Mouse (Mus musculus) cerebellum, adult 2 months (tissue): ENCODE data around the gene Pla2r1. TPM values are rescaled to one million over a fixed set of nuclear protein-coding genes. Genes with fewer than 3 reads are reported as not detected.

Source experiments
- DNase-seq, 2 experiments: peaks; one replicate each; pipeline ENCODE4 v3.0.0; 2021
- H3K27ac ChIP-seq: fragments of 200-500 bp; 2 replicates; pipeline ENCODE4 v1.5.1; 2012; ENCODE audit warnings: low read length, control low read depth, inconsistent platforms; ENCODE audit not compliant: insufficient read depth
- H3K27me3 ChIP-seq: fragments of 200-500 bp; 2 replicates; pipeline ENCODE4 v1.6.1; 2012; ENCODE audit warnings: inconsistent platforms, mild to moderate bottlenecking, low read length, moderate library complexity; ENCODE audit not compliant: control insufficient read depth, insufficient read depth
- H3K4me1 ChIP-seq: fragments of 200-500 bp; 2 replicates; pipeline ENCODE4 v1.6.1; 2011; ENCODE audit warnings: low read length; ENCODE audit not compliant: control insufficient read depth, insufficient read depth
- H3K4me3 ChIP-seq: fragments of 200-500 bp; replicated peaks from 2 replicates; pipeline ENCODE3; 2011; ENCODE audit warnings: mild to moderate bottlenecking, low read depth, low read length, control low read depth; ENCODE audit not compliant: insufficient read depth
- CTCF ChIP-seq: fragments of 200-500 bp; IDR thresholded peaks from 2 replicates; pipeline ENCODE4 v1.5.1; 2011; ENCODE audit warnings: low read depth, mild to moderate bottlenecking, control low read depth, low read length, moderate library complexity, borderline replicate concordance; ENCODE audit not compliant: insufficient read depth
- POLR2A ChIP-seq: fragments of 200-500 bp; IDR thresholded peaks from 2 replicates; pipeline ENCODE4 v1.6.1; 2011; ENCODE audit warnings: low read length, control low read depth, borderline replicate concordance; ENCODE audit not compliant: insufficient read depth
- WGBS: fragments of 180-500 bp; shearing (Covaris S2); methylation state at CpG from one replicate; pipeline ENCODE4 v1.1.7; 2018; 5-methylcytosine and 5-hydroxymethylcytosine counted together
- polyA plus RNA-seq: library from polyadenylated mRNA; depleted of rRNA; stranded (reverse); fragments of >200 nt; gene quantifications from 2 replicates; pipeline ENCODE4 v1.2.3, GENCODE M21; 2012

Pla2r1 gene
- polyA plus RNA-seq, 1 experiment, result 0.46 TPM

- 64% methylated on average over 9 of the region's 9 CpGs for WGBS
- H3K4me3 ChIP-seq, result no peak overlapping the region
- H3K4me1 ChIP-seq, result no peaks in the 10 kb centered on the region
- H3K27ac ChIP-seq, result no peak overlapping the region
- DNase-seq, result no peak
- H3K27me3 ChIP-seq, result no peaks in the 10 kb centered on the region
- TF ChIP-seq POLR2A, result no peak
- no peak for TF ChIP-seq CTCF
Observed at GRCm38 (mm10) chr2:60444711-60445509, 108.2 kb downstream of the Pla2r1 start.

- Histone ChIP-seq H3K27me3 (no peaks in the 10 kb centered on the region), H3K4me1 (no peaks in the 10 kb centered on the region), H3K4me3 (no peak overlapping the region), H3K27ac (no peak overlapping the region)
- TF ChIP-seq CTCF, result no peak
- no peak for TF ChIP-seq POLR2A
- no peak for DNase-seq
- 96% methylated on average over 7 of the region's 7 CpGs for WGBS
Observed at GRCm38 (mm10) chr2:60443279-60443678, 109.8 kb downstream of the Pla2r1 start.

DNA sequence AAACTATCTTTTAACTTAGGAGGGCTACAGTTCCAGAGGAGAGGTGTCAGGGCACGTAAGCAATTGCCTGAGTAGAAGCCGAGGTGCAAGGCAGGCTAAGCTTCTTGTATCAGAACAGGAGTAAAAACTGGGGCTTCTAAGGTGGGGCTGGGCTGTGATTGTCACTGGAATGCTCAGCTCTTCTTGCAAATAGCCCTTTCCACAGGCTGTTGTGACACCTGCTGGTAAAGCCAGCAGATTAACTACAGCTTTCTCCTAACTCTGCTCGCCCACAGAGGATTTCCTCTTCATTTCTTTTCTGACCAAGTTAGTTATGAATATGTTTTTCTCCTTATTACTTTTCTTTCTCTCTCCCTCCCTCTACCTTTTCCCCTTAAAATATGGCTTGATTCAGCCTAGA, 111.2 kb downstream of the Pla2r1 start:
- TF ChIP-seq POLR2A (no peak), CTCF (0 out of 2 replicates have a peak, but pooled peaks have one; percentile 3)
- no peak for DNase-seq
- WGBS, result 49% methylated on average over 3 of the region's 3 CpGs
- Histone ChIP-seq H3K4me1 (no peaks in the 10 kb centered on the region), H3K27ac (no peak overlapping the region), H3K27me3 (no peaks in the 10 kb centered on the region), H3K4me3 (no peak overlapping the region)

DNA sequence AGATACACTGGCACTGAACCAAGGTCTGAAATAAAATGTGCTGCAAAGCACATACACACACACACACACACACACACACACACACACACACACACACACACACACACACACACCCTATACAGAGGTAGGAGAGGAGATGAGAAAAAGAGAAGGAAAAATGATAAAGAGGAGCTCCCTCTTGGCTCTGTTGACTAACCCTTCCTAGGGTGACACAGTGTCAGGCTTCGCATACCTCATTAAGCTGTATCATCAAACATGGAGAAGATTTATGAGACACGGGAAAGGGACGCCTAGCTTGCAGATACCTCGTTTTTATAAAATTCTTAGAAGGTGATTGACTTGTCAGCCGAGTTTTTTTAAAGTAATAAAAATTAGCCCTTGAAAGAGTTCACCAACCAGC, 116.3 kb downstream of the Pla2r1 start:
- Histone ChIP-seq H3K27me3 (no peaks in the 10 kb centered on the region), H3K4me1 (no peaks in the 10 kb centered on the region), H3K27ac (no peak overlapping the region), H3K4me3 (no peak overlapping the region)
- DNase-seq, result no peak
- no peak for TF ChIP-seq POLR2A
- no peak for TF ChIP-seq CTCF
- 90% methylated on average over 5 of the region's 5 CpGs for WGBS

- Histone ChIP-seq H3K27ac (no peak overlapping the region), H3K4me1 (no peaks in the 10 kb centered on the region), H3K27me3 (no peaks in the 10 kb centered on the region), H3K4me3 (no peak overlapping the region)
- TF ChIP-seq POLR2A (no peak), CTCF (no peak)
- WGBS, result 64% methylated on average over 8 of the region's 8 CpGs
- no peak for DNase-seq
Observed at GRCm38 (mm10) chr2:60430315-60431021, 122.6 kb downstream of the Pla2r1 start.

- Histone ChIP-seq H3K27ac (no peak overlapping the region), H3K4me3 (no peak overlapping the region), H3K4me1 (no peaks in the 10 kb centered on the region), H3K27me3 (no peaks in the 10 kb centered on the region)
- TF ChIP-seq POLR2A, result no peak
- TF ChIP-seq CTCF, result peak; percentile 77
- WGBS, result 10% methylated on average over 6 of the region's 6 CpGs
- DNase-seq, result peak; percentile 38 to 52
Observed at GRCm38 (mm10) chr2:60418075-60418474, 135.0 kb downstream of the Pla2r1 start.

DNA sequence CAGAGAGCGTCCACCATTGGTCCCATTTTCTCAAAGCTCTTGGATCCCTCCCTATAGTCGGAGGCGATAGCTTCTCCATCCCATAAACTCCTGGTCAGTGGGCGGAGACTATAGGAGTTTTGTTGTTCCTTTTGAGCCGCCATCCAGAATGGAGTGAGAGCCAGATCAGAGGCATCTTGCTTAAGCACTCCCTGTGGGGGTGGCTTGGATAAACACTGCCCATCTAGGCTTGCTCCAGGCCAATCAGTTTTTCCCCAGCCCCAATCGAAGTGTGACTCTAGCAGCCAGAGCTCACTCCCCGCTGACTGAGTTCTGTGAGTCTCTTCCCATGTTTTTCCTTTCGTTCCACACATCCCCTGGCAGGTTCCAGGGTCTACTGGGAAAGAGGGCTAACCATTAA, 138.8 kb downstream of the Pla2r1 start:
- no peaks in the 10 kb centered on the region for H3K4me1 ChIP-seq
- no peak for DNase-seq
- 67% methylated on average over 8 of the region's 8 CpGs for WGBS

GRCm38 (mm10) chr2:60413006-60413650, 140.0 kb downstream of the Pla2r1 start:
- no peak overlapping the region for H3K27ac ChIP-seq

More for the DNA sequence above, 138.8 kb downstream of the Pla2r1 start:
- Histone ChIP-seq H3K27ac (no peak overlapping the region), H3K4me3 (no peak overlapping the region), H3K27me3 (no peaks in the 10 kb centered on the region)
- no peak for TF ChIP-seq CTCF
- TF ChIP-seq POLR2A, result no peak

More at GRCm38 (mm10) chr2:60413006-60413650, 140.0 kb downstream of the Pla2r1 start:
- Histone ChIP-seq H3K27me3 (no peaks in the 10 kb centered on the region), H3K4me1 (no peaks in the 10 kb centered on the region), H3K4me3 (no peak overlapping the region)
- DNase-seq, result no peak
- WGBS, result 75% methylated on average over 18 of the region's 18 CpGs
- no peak for TF ChIP-seq POLR2A
- no peak for TF ChIP-seq CTCF
